Mouse (Mus musculus) E14TG2a.4 (cell line): Measurements from ENCODE around the gene Gm26602.

ENCODE experiments used
- CTCF ChIP-seq: conservative IDR thresholded peaks from 2 replicates; pipeline ENCODE4 v1.5.1; 2014; ENCODE audit warnings: low read length
- NANOG ChIP-seq: IDR thresholded peaks from 2 replicates; pipeline ENCODE4 v1.6.1; 2014; ENCODE audit warnings: borderline replicate concordance, low read length, mixed read lengths
- POU5F1 ChIP-seq: IDR thresholded peaks from 2 replicates; pipeline ENCODE4 v1.6.1; 2014; ENCODE audit warnings: low read length, borderline replicate concordance

DNA sequence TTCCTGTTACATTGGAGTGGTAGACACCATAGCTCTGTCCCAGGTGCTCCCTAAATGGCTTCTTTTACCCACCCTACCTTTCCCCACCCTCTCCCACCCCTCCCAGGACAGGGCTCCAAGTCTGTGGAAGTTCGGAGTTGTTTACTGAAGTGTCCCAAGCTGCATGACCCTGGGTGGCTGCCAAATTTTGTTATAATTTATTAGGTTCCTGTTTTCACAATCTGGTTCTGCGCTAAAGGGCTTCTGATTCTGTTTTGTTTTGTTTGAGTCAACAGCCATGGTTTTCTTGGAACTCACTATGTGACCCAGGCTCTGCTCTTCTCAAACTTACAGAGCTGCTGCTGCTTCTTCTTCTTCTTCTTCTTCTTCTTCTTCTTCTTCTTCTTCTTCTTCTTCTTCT is 21.3 kb upstream of the Gm26602 start:
- TF ChIP-seq CTCF (no peak), NANOG (no peak), POU5F1 (no peak)
